Mouse (Mus musculus) retina, embryonic 14.5 days (tissue): ENCODE data around the gene Lrfn2.

Experiments used
- DNase-seq: peaks from one replicate; pipeline ENCODE4 v3.0.0-alpha.2; 2015; ENCODE audit warnings: low spot score

Lrfn2 gene

DNA sequence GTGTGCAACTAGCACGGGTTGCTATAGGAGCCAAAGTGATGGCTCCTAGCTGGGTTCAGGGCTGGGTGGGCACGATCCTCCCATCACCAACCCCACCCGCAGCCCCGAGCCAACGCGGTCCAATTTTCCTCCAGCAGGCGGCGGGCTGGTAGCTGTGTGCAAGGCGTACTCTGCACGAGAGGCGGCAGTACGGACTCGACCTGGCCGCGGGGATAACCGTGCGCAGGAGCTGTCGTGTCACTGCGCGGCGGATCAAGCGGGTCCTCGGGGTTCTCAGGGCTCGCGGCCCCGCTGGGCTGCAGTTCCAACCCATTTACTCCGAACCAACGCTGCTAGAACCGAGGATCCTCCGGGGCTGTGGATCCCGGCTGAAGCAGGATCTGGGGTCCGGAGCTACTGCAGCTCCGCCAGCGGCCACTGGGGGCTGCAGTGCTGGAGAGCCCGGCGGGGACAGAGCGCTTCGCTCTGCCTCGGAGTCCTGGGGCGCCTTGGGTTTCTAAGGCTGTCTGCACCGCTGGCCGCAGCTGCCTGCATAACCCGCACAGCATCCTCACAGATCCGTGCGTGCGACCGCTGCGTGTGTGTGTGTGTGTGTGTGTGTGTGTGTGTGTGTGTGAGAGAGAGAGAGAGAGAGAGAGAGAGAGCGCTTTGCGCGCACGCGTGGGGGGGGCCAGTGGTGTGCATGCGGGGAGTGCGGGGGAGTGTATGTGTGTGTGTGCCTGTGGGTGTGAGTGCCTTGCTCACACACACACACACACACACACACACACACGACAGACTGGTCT, at the start of gene Lrfn2:
Gene Lrfn2, plus strand, starts transcription at position 759 of the 785 bp plus-strand sequence.
- DNase-seq, result peak; percentile 89

DNA sequence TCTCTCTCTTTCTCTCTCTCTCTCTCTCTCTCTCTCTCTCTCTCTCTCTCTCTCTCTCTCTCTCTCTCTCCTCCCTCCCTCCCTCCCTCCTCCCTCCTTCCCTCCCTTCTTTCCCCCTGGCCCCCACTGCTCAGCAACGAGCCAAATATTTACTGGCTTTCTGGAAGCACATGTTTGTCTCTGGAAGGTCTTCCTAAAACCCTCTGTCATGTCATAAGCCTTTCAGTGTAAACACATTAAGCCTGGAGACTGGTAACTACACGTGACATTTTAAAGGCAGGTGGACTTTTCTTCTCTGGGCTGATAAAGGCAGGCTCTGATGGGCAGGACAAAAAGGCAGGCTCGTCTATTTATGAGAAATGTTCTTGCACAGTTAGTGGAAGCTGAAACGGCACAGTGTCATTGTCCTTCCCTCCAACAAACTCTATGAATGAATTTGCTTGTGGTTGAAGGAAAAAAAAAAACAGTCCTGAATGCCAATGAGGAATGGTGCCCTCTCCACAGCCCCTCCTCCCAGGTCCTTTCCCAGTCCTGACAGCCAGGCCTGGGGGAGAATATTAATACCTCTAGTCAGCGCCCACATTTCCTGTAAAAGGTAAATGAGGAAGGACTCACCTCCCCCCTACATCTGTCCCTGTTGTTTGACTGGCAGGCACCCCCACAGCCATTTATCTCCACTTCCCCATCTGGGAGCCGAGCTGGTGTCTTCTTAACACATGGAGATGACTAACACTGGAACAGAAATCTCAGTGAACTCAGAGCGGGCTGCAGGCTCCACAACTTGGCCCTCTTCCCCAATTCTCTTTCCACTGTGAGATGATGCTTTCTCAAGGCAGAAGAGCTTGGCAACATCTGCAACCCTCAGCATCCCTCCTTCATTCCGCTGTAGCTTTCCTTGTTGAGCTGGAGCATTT, 44.5 kb upstream of the Lrfn2 start:
- DNase-seq, result no peak

DNA sequence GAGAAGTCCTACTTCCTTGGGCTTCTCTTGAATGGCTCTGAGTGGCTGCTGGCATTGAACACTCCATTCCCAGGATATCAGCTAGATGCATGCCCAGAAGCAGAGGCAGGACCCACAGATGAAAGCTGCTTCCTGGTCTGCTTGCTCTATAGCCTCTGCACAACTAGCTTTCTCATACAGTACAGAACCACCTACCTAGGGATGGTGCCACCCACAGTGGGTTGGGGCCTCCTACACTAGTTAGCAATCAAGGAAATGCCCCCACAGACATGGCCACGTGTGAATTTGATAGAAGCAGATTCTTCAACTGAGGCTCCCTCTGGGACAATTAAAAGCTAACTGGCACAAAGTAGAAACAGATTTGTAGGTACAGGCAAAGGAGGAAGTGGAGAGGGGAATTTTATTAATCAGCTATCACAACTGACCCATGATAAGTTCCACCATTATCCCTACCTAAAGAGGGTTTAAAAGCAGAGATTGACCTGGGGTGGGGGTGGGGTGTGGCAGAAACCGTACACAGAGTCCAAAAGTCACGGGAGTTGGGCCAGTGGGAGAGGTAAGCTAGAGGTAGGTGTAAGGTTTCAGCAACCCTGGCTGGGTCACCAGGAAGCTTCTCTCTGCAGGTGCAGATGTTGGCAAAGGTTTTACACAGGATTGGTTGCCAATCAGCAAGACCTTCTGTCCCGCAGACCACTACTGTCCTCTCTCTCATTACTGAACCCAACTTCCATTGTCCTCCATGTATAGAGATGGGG, 26.7 kb upstream of the Lrfn2 start:
- no peak for DNase-seq

DNA sequence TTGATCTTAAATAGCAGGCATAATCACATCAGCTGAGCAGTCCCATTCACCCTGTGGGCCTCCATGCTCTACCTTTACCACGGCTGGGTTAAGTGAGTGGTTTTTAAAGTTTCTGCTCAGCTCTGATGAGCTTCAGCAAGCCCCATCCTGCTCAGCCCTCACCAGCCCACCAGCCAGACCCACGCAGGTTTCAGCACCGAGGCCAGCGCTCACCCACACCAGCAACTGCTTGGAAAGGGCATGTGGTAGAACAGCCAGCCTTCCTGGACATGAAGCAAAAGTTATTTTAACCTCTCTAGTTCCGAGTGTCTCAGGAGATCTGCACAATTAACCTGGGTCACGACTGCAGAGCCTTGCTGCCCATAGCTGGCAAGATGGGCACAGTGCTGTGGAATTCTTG, 18.7 kb upstream of the Lrfn2 start:
- DNase-seq, result peak; percentile 32

DNA sequence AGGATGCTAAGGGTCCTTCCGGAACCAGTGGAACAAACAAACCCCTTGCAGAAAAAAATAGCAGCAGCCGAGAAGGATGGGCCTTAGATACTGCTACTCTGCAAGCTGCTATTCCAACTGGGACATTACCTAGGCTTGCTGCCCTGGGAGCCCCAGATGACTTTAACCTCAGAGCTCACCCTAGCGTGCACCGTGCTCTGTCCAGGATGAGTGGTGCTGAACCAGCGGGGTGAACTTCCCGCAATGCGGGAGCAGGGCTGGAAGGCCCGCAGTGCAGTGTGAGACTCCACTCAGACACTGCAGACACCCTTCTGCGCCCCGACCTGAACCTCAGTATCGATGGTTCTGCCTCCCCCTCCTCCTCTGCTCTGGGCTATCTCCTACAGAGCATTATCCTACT, 14.8 kb upstream of the Lrfn2 start:
- peak; percentile 52 for DNase-seq

DNA sequence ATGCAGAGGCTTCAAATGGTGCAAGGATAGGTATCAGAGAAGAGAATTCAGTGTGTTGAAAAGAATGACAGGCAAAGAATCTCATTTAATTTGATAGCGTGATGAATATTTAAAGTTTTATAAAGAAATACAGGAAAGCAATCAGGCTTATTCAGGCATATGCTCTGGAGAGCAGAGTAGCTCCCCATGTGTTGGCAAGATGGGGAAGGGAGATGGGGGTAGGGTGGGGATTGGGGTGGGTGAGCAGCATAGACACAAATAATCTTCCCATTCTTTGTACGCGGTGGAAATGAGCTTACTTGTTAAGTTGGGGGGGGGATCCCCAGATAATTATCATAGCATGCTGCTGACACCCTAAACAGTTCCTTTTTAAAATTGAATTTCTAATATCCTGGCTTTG, 13.7 kb upstream of the Lrfn2 start:
- DNase-seq, result no peak

DNA sequence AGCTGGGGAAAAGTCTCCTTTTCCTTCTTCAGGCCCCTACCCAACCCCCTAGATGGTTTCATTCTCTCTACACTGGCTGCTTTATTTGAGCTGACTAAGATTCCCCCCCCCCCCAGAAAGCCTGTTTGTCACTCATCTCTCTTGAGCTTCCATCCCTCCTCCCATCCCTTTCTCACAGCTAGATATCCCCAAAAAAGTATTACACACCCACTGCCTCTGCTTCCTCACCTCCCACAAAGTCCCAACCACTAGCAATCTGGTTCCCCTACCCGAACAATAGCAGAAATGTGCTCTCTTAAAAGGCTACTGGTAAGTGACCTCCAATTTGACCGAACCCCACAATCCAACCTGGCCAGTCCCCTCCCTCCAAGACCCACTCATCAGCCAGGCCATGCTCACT, 9.3 kb upstream of the Lrfn2 start:
- DNase-seq, result no peak

DNA sequence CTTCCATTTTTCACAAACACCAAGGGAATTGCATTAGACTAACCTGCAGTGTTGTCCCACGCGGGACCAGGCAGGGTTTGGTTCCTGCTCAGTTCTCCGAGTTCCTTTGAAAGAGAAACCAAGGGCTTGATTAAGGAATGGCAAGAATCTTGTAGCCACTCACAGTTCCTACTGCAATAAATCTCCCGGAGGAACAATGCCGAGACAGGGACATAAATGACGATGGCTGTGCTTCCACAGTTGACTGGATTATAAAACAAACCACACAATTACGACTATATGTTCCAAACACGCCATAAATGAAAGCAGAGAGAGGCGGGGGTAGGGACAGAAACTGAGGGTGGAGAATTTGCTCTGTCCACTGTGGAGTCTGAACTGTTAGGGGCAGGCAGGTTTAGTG, 6.8 kb upstream of the Lrfn2 start:
- no peak for DNase-seq

DNA sequence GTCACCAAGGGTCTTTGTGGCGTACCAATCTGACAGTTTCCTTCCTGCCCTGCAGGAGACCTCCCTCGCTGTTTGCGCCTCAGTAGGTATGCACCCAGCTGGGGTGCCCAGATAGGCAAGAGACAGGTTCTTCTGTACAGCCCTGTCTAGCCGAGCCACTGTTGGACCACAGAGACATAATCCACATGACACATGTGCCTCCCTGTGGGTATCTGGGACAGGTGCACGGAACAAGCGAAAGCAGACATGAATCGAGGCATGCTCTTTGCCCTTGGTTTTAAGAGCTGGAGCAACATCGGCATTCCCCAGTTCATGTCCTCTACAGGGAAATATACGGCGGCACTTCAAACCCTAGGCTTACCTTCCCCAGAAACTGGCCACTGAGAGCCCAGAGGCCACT, 1.2 kb upstream of the Lrfn2 start:
- peak; percentile 6 for DNase-seq

DNA sequence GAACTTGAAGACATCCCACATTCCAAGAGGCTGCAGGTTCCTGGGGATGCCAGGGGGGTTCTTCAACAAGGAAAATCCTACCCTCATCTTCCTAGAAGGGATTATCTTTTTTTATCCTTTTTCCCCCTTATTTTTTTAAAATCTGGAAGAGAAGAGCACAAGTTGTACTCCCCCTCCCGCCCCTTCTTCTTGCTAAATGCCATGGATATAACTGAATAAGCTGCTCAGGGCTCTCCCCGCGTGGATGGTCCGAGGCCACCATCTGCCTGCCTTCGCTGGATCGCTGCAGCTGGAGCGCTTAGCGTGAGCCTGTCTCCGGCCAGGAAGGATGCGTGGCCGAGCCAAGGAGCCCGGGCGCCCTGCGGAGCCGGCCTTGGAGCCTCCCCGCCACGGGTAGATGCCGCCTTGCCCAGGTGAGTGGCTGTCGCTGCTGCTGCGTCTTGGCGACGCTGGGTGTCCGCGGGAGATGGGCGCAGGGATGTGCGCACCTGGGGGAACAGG, 277 bp downstream of the Lrfn2 start:
- peak; percentile 56 for DNase-seq

DNA sequence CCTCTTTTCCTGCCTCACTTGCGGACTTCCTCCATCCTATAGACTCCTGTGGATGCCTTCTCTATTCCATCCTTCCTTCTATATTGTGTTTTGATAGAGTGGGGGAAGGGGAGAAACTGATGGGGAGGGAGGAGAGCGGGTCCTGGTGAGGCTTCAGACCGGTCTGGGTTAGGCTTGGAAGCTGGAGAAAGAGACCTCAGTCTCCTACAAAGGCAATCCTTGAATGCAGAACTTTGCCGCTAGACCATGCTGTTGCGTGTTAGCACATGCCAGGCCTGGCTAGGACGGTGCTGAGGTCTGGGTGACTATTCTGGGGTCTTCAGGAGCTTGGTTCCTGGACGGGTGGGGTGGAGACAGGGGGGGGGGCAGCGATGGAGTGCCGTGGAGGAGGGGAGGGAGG, 737 bp downstream of the Lrfn2 start:
- DNase-seq, result peak; percentile 18

DNA sequence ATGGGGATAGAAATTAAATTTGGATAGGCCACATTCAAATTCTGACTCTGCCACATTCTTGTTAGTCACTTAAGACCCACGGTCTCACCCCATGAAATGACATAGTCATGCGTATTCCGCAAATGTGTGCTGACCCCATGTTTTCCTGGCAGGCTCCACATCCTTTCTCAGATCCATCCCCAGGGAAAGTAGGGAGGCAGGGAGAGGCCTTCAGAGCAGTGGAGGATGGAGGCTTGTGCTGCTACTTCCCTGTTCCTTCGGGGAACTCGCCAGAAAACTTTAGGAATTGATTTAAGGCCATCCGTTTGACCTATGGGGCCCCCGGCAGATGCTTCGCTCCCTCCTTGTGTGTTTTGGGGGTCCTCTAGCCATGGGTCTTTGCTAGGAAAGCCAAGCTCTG, 3.0 kb downstream of the Lrfn2 start:
- DNase-seq, result no peak

DNA sequence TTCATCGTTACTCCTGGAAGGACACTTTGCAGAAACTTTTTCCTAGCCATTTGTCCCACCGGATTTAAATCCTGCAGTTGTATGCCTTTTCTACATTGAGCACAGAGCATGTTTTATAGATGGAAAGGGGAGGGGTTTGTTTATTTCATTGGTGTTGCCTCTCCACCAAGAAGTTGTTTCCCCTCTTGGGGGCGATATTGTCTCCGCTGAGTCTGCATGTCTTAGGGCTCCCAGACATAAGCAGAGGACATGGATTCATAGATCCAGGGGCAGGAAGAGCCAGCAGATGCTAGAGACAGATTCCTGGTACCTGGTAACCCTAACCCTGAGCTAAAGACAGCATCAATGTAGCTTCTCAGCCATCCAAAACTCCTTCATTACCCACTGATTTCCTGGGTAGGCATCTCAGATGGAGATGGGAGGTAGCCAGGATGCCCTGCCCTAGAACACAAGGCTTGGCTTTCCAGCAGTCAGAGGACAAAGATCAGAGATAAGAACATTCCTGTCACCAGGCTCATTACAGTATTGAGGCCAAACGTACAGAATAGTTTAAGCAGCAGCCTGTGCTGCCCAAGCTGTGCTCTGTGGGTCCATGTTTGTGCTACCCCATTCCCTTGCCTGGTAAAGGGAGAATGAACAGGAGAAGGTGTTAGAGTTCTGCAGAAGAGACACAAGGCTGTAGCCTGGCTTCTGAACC, 4.4 kb downstream of the Lrfn2 start:
- DNase-seq, result peak; percentile 67

DNA sequence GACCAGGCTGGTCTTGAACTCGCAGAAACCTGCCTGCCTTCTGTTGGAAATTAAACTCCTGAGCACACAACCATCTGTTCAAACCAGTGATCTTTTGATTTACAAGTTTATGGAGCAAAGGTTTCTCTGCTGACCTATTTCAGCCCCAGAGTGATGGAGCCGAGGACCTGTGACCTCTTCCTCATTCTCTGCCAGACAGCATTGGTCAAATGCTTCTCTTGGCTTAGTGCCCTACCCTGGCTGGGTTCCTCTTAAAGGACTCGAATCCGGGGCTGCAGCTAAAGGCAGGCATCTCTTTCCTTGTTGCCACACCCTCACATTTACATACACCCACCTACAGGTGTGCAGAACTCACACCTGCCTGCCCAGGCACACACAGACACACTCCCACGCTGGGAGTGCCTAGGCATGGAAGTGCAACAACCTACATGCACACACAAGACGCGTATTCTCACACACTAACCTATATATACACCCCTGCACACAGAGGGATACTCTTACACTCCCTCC, 6.6 kb downstream of the Lrfn2 start:
- no peak for DNase-seq

DNA sequence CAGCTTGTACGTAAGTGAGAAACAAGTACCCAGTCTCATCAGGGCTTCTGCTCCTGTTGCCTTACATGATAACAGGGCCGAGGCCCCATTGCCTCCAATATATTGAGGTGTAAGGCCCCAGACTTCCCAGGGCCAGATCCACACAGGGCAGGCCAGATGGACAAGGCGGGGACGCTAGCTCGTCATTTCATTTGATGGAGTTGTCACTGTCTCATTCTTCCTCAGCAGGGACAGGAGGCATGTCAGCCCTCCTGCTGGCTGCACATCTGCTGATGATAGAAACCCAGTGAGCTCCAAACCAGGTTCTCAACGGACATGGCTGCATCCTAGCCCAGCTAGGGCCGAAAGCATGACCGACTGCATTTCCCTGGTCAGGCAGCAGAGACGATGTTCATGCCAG, 14.1 kb downstream of the Lrfn2 start:
- no peak for DNase-seq

DNA sequence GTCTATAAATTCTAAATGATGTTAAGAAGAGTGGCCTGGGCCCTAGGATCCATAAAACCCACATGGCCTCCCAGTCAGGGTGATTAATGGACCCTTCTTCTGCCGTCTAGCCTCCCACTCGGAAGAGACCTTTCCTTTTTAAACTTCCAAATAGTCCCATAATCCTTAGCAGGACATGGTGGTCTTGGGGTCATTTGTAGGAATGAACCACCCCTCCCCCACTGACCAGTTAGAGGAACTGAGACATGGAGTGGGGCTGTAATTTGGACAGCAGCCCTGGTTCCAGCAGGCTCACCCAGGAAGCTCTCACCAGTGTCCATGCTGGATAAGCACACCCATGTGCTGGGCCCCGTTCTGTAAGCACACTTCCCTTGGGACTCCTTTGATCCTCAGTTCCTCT, 14.6 kb downstream of the Lrfn2 start:
- DNase-seq, result no peak

DNA sequence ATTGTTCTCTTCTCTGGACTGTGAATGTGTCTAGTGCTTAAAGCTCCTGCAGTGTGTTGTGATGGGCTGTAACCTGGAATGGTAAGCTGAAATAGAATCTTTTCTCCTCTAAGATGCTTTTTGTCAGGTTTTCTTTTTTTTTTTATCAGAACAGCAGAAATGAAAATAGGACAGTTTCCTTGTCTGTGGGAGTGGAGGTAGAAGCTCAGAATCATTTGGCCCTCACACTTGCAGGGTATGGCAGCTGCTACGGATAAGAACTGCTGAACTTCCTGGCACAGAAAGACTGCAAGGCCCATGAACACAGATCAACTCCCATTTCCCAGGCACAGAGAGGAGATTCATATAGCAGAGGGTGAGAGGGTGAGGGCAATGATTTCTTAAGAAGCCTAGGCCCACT, 19.1 kb downstream of the Lrfn2 start:
- no peak for DNase-seq

DNA sequence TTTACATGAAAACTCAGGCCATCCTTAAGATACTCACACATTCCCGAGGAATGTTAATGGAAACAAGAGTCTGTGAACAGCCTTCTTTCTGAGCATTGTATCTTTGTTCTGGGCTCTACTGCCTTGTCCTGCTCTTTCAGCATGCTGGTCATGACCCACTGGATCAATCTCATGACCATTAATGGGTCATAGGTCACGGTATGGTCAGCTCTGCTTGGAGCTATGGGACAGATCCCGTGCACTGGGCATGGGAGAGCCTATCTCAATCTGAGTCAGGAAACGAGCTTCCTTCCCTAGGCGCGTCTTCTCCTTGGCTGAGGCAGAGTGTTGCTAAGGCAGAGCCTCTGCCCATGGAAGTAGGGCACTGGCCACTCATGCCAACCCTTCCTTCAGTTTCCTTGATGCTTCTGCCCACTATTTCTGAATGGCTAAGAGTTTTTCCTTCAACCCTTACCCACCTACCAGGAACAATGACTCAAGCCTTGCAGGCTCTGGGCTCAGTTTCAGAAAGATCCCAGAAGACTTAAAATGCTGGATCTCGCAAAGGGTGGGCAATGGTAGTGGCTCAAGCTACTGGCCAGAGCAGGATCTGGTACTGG, 24.0 kb downstream of the Lrfn2 start:
- no peak for DNase-seq

DNA sequence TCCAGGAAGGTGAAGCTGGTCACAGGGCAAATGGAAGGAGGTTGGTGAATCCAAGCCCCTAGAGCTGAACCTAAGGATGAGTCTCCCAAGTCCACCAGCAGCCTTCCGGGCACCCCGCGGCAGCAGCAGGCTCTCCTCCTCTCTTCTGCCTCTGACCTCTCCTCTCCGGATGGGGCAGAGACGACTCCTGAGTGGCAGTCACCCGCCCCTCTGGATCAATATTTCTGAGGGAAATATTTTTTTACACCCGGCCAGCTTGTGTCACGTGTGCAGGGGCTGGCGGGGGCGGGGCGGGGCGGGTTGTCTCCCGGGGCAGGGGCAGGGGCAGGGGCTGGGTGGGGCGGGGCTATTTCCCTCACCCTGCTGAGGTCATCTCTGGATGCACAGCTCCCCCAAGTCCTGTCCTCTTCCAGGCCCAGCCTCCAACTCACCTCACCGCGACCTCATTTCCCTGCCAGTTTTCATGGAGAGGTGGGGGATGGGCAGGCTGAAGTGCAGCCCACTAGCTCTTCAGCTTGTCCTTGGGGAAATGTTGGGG, 28.1 kb downstream of the Lrfn2 start:
- DNase-seq, result peak; percentile 83

DNA sequence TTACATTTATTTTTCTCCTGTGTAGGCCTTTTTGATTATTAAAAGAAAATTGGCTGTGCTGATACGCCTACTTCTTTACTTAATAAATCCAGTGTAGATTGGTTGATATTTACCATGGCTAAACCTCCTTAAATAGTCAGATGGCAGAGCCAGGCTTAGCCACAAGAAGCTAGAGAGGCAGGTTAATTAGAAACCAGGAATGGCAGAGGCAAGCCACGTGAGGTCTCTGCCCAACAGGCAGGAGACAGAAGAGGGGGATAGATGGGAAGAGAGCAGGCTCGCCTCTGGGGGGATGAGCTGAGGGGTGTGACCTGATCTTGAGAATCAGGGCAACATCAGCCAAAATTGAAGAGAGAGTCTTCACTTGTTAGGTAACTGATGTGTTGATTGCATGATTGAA, 30.5 kb downstream of the Lrfn2 start:
- no peak for DNase-seq

DNA sequence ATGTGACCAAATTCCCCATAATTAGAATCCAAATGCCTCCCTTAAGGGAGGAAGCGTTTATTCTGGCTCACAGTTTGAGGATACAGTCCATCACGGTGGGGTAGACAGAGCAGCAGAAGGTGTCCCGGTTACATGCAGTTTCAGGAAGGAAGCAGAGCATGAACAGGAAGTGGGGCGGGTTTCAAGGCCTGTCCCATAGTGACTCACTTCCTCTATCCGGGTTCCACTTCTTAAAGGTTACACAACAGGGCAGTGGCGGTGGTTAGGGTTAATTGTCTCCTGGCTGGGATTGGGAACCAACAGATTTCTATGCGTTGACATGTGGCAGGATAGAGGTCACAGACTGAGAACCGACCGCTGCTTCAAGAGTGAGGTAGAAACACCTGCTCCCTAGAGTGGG, 31.6 kb downstream of the Lrfn2 start:
- no peak for DNase-seq
